Mouse (Mus musculus): ENCODE measurements around the gene Tom1. TPM values are rescaled to one million over a fixed set of nuclear protein-coding genes. Genes with fewer than 3 reads are reported as not detected.

Tom1 gene
- total RNA-seq (2022), result 10 to 100 TPM; 49.3 to 54.6 (median 50.3) TPM

- peak; percentile 97 for DNase-seq (ENCODE audit: low spot score in 2 of 2)
Observed at GRCm38 (mm10) chr8:75033511-75034243, at the start of gene Tom1. Tom1 (plus strand) TSS chr8:75033705.

- DNase-seq (ENCODE audit: low spot score in 2 of 2), result no peak
Observed at GRCm38 (mm10) chr8:74987436-74987835, 46.1 kb upstream of the Tom1 start.

- DNase-seq (ENCODE audit: low spot score in 2 of 2), result no peak
Observed at GRCm38 (mm10) chr8:74990021-74990420, 43.5 kb upstream of the Tom1 start.

- DNase-seq (ENCODE audit: low spot score in 2 of 2), result no peak
Observed at GRCm38 (mm10) chr8:74993081-74993474, 40.4 kb upstream of the Tom1 start, which contains the start of gene Hmgxb4. Hmgxb4 (plus strand) TSS chr8:74993356.

- DNase-seq (ENCODE audit: low spot score in 2 of 2), result peak; percentile 65 to 81
Observed at GRCm38 (mm10) chr8:74993475-74994451, 39.7 kb upstream of the Tom1 start.

GRCm38 (mm10) chr8:74994540-74994939 is 39.0 kb upstream of the Tom1 start:
- DNase-seq (ENCODE audit: low spot score in 2 of 2), result no peak

GRCm38 (mm10) chr8:75000431-75000830 is 33.1 kb upstream of the Tom1 start:
- no peak for DNase-seq (ENCODE audit: low spot score in 2 of 2)

GRCm38 (mm10) chr8:75008826-75009225 is 24.7 kb upstream of the Tom1 start:
- DNase-seq (ENCODE audit: low spot score in 2 of 2), result no peak

GRCm38 (mm10) chr8:75013557-75013956 is 19.9 kb upstream of the Tom1 start:
- DNase-seq (ENCODE audit: low spot score in 2 of 2), result no peak

- no peak for DNase-seq (ENCODE audit: low spot score in 2 of 2)
Observed at GRCm38 (mm10) chr8:75013964-75014363, 19.5 kb upstream of the Tom1 start.

GRCm38 (mm10) chr8:75015981-75016380 is 17.5 kb upstream of the Tom1 start:
- no peak for DNase-seq (ENCODE audit: low spot score in 2 of 2)

GRCm38 (mm10) chr8:75016422-75016821 is 17.1 kb upstream of the Tom1 start:
- no peak for DNase-seq (ENCODE audit: low spot score in 2 of 2)

- DNase-seq (ENCODE audit: low spot score in 2 of 2), result no peak
Observed at GRCm38 (mm10) chr8:75018274-75018972, 15.1 kb upstream of the Tom1 start.

GRCm38 (mm10) chr8:75023660-75024316 is 9.7 kb upstream of the Tom1 start:
- no peak for DNase-seq (ENCODE audit: low spot score in 2 of 2)

- no peak for DNase-seq (ENCODE audit: low spot score in 2 of 2)
Observed at GRCm38 (mm10) chr8:75025809-75026208, 7.7 kb upstream of the Tom1 start.

GRCm38 (mm10) chr8:75030453-75031024 is 3.0 kb upstream of the Tom1 start:
- no peak for DNase-seq (ENCODE audit: low spot score in 2 of 2)

GRCm38 (mm10) chr8:75032961-75033360 is 544 bp upstream of the Tom1 start:
- DNase-seq (ENCODE audit: low spot score in 2 of 2), result no peak

GRCm38 (mm10) chr8:75034285-75034684 is 780 bp downstream of the Tom1 start:
- DNase-seq (ENCODE audit: low spot score in 2 of 2), result no peak

- DNase-seq (ENCODE audit: low spot score in 2 of 2), result no peak
Observed at GRCm38 (mm10) chr8:75035640-75036039, 2.1 kb downstream of the Tom1 start.

- peak; percentile 45 to 60 for DNase-seq (ENCODE audit: low spot score in 2 of 2)
Observed at GRCm38 (mm10) chr8:75038497-75038896, 5.0 kb downstream of the Tom1 start.

GRCm38 (mm10) chr8:75039754-75040153 is 6.2 kb downstream of the Tom1 start:
- no peak for DNase-seq (ENCODE audit: low spot score in 2 of 2)

Measured in gastrocnemius, adult 8-10 months (tissue).